Mouse (Mus musculus) heart, postnatal 36 days (tissue): ENCODE data around the gene AW011738. TPM values are rescaled to one million over a fixed set of nuclear protein-coding genes. Genes with fewer than 3 reads are reported as not detected.

Source experiments
- DNase-seq, 2 experiments: peaks; one replicate each; pipeline ENCODE4 v3.0.0; 2021 to 2022
- intact Hi-C: fragments of 180-260 bp; cut with DNase I; formaldehyde crosslinking; loops from one replicate; pipeline ENCODE4 v1.15.1; 2025
- total RNA-seq, 2 experiments: library from RNA; stranded (reverse); gene quantifications; 2 replicates each; pipeline ENCODE4 v1.2.3; 2021

The AW011738 gene
- 1 to 10 TPM; 7.7 to 8.4 TPM for total RNA-seq

DNA sequence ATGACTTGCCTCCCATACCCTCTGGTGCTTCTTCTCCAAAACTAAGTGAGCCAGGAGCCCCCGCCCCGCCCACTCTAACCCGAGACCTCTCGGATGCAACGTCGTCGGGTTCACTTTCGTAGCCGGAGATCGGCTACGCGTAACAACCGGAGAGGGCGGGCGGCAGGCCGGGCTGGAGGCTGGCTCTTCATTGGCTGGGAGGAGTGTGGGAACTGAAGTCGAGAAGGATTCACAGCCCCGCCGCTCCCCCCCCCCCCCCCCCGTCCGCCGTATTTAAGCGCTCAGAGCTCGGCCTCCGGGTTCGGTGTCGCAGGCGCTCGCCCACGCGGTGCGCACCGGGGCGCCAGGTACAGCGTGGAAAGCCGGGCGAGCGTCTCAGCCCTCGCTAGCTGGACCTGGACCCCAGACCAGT is at the start of gene AW011738:
Gene AW011738 (plus strand): TSS at position 304 of the 412 bp plus-strand sequence.
- intact Hi-C loops = loop anchor here (1.0 kb wide), 1 partner anchor 31 kb away; the partner anchor contains the start of gene Plekhn1
- peak; percentile 74 to 78 for DNase-seq

DNA sequence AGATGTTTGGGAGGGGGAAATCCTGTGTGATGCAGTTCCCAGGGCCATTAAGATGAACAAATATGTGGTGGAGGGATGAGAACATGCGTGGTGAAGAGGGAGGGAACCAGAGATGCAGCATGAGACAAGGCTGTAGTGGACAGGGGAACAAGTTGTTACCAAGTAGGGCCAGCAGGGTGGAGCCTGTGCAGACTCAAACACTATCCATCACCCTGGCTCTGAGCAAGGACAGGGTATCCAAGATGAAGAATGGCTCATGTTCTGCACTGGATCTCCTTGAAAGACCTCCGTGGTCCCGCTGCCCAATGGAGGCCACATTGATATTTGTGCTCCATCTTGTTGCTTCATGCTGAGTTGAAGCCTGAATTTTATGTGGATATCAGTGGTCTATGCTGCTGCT is 48.3 kb upstream of the AW011738 start:
- intact Hi-C loops = no loop called here
- DNase-seq = no peak

DNA sequence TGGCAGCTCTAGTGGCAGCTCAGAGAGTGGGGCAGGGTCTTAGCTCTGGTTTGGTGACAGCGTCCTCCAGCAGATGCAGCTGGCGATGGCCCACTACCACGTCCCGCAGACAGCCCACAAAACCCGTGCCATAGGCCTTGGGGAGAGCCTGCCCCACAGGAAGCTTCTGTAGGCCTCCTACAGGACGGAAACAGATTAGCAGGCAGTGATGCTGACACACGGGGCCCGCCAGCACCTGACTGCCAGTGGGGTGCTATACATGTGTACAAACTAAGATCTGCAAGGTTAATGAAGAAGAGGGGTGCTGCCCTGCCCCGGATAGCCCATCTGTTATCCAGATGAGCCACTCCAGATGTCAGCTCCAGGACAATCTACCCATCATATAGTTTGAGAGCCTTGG is 36.6 kb upstream of the AW011738 start:
- intact Hi-C loops = no loop called here
- no peak for DNase-seq

DNA sequence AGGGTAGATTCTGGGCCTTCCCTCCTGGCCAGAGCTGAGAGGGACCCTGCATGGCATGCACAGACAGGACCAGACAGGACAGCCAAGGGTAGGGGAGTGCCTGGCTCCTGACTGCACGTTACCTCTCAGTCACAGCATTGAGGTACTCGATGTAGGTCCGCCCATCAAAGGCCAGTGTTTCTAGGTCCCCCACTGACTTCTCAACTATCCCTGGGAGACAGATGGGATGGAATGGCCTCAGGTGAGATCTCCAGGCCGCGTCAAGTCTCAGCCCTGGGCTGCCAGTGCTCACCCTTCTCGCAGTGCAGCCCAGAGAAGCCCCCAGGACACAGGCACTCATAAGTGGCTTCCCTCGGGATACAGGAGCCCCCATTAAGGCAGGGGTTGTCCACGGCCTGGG is 34.5 kb upstream of the AW011738 start:
- DNase-seq = no peak
- intact Hi-C loops = no loop called here

DNA sequence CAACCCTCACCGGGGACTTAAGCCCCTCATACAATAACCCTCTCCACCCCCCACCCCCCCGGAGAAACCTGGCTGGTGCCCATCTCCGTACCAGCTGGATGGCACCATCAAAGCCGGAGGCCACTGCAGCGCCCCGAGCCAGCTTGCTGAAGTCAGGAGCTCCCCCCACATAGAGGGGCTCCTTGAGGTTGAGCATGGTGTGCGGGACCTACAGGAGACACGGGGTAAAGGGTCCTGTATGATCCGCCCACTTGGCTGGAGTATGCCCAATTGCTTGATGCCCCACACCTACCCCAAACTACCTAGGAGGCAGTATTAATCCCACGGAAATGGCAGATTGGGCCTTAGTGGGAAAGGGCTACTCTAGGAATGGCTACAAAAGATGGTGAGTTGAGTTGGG is 34.0 kb upstream of the AW011738 start:
- intact Hi-C loops = no loop called here
- DNase-seq = no peak

DNA sequence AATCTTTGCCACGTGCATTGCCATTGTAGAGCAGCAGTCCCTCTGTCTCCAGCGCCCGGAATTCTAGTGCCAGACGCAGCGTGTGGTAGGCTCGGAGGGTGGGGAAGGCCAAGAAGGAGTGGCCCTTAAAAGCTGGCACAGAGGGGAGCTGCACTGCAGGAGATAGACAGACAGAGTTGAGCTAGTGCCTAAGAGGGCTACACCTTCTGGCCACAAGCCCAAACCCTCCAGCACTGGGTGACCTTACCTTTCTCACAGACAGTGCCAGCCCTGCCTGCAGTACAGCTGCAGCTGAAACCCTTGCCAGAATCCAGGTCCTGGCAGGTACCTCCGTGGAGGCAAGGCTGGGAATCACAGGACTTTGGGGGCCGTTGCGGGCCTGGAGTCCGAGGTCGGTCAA is 31.3 kb upstream of the AW011738 start:
- DNase-seq = peak; percentile 44 to 49
- intact Hi-C loops = no loop called here

DNA sequence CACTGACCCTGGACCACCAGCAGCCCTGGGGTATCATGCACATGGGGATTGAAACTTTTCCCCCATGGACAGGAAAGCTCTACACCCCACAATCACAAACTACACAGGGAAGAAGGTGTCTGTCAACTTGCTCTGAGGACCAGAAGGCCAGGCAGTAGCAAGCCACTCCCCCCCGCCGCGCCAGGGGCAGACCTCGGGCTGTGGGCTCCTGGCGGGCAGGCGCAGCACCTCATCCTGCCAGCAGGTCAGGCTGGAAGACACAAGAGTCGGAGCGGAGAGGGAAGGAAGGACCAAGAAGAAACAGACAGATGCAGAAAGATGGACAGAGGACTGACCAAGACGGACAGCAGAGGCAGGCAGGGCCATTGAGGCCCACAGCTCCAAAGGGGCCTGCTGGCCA is 25.5 kb upstream of the AW011738 start:
- DNase-seq = no peak
- intact Hi-C loops = no loop called here

DNA sequence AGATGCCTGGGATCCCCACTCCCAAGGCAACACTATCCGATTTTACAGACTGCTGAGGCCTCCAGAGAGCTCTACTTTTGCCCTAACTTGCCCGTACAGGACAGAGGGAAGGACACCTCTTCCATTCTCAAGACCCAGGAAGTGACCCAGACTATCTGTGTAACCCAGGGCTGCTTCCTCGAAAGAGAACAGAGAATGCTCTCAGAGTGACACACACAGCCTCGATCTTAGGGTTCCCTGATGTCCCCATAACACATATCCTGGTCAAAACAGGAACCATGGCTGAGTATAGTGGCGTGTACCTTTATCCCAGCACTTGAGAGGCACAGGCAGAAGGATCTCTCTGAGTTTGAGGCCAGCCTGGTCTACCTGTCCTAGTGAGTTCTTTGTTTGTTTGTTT is 19.4 kb upstream of the AW011738 start:
- DNase-seq = no peak
- intact Hi-C loops = no loop called here

DNA sequence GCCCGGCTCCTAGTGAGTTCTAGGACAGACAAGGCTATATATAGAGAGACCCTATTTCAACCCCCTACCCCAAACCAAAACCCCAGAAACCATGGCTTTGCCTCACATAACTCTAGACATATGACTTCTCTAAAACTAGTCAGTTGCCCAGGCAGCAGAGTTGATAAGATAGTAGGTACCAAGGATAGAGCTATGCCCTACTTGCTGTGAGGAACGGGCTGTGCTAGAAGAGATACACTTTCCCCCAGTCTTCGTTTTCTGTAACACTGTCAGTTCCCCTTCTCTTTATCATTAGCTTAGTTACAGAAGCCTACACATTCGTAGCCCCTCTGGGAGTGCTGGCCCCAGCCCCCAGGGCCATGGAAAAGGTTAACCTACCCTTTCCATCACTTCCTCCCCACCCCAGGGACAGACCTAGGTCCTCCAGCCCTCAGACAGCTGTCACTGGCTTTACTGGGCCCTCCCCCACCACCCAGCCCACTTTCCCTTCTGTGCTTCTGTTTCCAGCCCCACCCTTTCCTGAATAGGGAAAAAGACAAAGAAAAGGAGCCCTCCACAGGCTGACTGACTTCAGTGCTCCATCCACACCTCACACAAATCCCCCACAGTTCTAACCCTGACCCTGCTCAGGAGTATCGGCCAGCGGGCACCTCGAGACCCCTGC is 18.7 kb upstream of the AW011738 start:
- intact Hi-C loops = no loop called here
- DNase-seq = no peak

DNA sequence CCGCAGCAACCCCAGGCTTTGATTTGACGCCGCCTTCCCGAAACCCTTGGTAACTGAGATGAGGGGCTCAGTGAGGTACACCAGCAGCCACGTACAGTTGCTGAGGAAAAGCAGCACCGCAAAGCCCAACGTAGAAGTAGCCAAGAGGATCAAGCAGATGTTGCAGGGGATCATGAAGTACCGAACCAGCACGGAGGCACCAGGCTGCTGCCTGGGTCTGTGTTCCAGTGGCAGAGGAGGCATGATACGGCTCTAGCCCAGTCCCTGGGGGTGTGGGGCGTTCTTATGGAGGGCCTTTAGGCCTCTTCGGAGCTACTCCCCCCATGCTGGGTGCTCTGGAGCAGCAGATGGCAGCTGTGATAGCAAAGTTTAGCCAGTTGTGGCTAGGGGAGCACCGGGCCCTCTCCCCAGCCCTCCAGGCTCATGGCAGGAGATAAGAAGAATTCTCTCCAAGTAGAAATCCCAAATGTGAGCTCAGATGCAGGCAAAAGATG is 17.6 kb upstream of the AW011738 start:
- no peak for DNase-seq
- intact Hi-C loops = no loop called here

DNA sequence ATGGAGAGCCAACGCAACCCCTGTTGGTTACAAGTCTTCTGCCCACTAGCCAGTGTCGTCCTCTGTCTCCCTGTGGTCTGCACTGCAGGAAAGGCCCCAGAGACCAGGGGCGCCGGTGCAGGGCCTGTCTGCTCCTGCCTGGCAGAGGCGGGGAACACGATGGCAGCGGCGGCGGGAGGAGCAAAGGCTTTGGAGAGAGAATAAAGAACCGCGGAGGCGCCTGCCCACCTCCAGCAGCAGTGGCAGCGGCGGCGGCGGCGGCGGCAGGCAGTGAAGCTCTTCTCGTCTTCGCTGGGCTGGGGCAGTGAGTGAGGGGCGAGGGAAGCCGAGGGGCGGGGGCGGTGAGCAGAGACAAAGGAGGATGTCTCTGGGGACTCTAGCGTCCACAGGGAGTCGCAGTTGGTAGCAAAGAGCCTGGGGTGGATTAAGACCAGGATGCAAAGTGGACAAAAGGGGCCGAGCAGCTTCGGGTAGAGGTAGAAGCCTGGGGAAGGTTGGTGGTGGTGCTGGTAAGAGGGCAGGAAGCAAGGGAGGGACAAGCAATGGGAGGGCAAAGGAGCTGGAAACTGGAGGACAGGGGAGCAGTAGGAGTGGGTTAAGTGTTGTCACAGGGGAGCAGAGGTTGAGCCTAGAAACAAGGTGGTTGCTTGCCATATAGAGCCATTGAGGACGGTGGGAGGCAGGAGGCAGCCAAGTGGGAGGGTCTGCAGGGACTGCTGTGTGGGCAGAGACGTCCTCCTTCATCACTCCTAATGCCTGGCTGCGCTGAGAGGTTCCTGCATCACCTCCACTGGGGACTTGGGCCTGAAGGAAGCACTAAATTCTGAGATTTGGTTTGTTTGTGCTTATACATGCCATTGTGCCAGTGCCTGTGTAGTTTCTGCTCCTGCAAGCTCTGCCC is 16.9 kb upstream of the AW011738 start:
- intact Hi-C loops = no loop called here
- DNase-seq = no peak

DNA sequence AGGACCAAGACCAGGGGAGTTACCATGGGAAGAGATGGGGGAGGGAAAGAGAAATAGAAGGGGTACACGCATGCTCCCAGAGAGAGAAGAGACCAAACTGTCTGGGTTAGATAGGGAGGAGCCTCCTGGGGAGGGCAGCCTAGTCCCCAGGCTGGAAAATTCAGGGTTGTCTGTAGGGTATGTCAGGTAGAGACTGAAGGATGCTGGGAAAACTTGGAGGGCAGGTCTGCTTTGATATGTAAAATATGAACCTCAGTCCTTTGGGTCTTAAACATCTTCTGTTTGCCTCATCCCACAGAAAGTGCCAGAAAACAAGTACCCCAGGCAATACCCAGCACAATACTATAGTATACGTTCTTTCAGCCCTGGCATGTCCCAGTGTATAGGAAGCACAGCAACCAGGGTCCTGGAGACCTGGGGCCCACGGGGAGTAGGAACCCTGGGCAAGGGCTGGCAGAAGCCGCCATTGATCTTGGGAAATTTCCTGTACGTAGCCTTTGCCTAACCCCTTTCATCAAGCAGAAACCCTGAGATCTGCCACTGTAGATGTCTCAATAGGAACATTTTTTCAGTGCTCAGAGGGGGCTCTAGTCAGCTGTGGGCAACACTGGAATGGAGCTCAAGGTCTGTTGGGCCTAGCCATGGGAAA is 14.8 kb upstream of the AW011738 start:
- no peak for DNase-seq
- intact Hi-C loops = no loop called here

DNA sequence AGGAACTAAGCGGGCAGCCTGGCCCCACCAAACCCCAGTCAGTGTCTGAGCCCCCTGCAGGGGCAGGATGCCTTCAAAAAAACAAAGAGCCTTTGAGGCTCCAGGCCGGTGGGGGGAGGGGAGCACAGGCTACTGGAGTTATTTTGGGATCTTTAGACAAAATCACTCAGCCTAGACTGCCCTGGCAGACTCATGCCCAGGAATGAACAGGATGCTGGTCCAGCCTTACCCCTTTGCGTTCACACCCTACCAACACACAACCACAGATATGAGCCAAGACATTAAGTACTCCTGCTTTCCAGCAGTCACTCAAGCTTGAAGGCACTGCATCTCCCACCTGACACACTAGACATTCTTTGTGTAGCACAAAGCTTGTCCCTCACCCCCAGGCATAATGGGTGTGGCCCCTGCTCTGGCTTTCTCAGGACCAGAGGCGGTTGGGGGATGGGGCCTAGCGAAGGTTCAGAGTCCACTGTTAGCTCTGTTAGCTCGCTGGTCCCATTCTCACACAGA is 14.2 kb upstream of the AW011738 start:
- intact Hi-C loops = no loop called here

DNA sequence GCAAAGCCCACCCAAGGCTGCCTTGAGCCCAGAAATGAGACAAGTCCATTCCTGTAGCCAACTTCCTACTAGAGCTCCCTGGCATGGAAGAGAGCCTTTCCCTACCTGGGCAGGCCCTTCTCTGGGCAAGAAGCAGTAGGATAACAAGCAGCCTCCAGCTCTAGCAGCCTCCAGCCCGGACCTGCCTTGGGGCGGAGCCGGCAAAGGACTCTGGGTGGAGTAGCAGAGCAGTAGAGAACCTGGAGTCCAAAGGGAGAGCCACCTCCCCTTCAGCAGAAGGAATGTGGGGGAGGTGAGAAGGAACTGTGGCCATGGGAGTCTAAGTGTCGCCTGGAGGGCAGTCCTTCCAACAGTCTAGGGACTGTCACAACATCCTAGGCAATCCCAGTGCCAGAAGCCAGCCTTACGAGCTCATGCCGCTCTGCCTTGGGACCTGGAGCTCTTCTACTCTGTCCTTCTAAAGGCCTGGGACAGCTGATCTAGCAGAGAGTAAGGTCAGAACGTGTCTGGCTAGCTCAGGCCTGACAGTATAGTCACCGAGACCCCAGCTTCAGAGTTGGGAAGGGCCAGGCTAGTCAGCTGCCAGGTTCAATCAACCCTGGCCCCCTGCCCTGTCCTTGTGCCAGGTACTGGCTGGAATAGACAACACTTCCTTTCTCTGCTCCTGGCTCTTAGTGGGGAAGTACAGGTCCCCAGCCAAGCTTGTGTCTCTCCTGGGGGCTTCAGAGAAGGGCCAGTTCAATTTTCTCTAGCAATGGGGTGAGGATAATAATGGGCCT is 10.5 kb upstream of the AW011738 start:
- intact Hi-C loops = loop anchor here (5.0 kb wide), 1 partner anchor 80 kb away; no protein-coding TSS in a partner anchor
- DNase-seq = peak in 1 of 2 experiments; percentile 42

More for the DNA sequence above, 14.2 kb upstream of the AW011738 start:
- DNase-seq = no peak

DNA sequence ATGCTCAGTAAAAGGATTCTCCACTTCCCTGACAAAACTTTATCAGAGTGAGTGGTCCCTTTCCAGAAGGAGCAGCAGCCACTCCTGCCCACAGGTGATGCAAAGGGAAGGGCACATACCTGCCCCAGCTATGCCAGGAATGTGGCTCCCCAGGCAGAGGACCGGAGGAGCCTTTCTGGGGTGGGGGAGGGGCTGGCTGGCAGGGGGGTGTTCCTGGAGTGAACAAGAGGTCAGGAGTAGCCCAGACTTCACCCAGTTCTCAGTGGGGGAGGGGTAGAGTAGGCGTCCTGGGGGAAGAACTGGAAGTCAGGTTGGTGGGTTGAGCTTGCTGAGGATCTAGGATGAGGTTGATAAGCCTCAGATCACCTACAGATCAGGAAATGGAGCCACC is 9.9 kb upstream of the AW011738 start:
- intact Hi-C loops = loop anchor here (5.0 kb wide), 1 partner anchor 81 kb away; no protein-coding TSS in a partner anchor

DNA sequence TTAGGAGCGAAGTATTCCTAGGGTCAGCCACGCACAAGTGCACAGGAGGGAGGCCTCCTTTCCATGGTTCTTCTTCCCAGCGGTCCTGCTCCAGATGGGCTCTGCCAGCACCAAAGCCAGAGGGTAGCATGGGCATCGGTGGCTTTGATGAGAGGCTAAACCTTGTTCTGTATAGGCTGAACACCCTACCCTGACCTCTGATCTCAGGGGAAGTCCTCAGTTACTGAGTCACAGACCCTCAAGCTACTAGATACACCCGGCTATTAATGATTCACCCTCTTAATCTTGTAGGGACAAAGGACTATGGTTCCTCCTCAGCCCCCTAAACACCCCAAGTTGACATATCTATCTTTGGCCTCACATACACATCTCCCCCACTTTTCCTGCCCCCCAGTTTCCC is 9.2 kb upstream of the AW011738 start:
- no peak for DNase-seq
- intact Hi-C loops = loop anchor here (5.0 kb wide), 1 partner anchor 82 kb away; no protein-coding TSS in a partner anchor

More for the DNA sequence above, 9.9 kb upstream of the AW011738 start:
- DNase-seq = no peak

DNA sequence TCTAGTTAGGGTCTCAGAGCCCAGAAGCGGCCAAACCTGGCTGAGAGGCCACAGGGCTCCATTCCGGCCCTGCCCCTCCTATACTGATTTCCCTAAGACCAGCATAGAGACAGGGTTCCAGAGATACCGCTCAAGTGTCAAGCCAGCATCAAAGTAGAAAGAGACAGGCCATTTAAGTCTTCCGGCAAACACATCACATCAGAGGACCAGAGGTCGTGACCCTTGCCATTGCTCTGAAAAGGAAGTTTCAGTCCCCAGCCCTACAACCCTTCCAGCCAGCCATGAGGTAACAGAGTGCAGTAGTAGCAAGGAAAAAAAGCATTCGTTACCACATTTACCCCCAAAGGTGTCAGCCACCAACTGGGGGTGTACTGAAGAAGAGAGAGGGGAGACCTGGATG is 8.8 kb upstream of the AW011738 start:
- DNase-seq = no peak
- intact Hi-C loops = loop anchor here (5.0 kb wide), 1 partner anchor 82 kb away; no protein-coding TSS in a partner anchor

DNA sequence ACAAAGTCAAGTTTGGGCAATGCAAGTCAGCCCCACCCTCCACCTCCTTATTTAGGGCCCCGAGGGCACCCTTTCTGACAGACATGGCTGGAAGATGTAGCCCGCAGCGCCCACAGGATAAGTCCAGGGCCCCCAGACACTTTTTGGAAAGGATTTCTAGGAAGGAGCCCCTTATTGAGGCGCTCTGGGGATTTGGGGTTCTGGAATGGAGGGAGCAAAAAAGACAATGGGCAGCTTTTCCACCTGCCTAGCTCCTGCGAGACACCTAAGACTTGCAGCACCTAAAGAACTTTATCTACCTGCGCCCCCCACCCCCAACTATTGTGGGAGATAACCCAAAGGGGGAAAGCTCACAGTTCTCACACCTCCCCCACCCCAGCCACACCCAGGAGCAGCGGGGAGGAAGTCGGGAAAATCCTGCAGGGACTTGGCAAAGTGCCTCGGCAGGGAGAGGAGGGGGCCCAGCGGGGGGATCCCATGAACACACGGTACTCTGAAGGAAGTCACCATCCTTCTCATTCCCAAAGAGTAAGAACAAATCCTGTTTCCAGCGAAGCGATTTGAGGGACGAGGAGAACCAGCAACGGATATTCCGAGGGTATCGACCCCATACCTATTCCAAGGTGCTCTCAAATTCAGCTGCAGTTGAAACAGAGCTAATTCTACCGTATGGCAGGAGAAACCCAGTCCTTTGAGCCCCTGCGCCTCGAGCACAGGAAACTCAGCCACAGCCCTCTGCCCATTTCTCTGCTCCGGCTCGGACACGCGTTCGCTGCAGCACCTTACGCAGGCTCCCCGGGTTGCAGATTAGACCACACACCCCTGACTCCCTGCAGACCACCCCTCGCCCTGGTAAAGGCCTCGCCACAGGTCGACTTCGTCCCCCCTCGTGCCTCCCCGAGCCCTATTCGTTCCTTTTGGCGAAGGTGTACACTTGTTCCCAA is 6.9 kb upstream of the AW011738 start:
- intact Hi-C loops = loop anchor here (5.0 kb wide), 1 partner anchor 164 kb away; no protein-coding TSS in a partner anchor
- peak; percentile 56 to 63 for DNase-seq
